Mouse (Mus musculus) heart, postnatal 10 days (tissue): Measurements from ENCODE around the gene Crybg3. TPM values are rescaled to one million over a fixed set of nuclear protein-coding genes. Genes with fewer than 3 reads are reported as not detected.

Experiments
- DNase-seq, 2 experiments: peaks; one replicate each; pipeline ENCODE4 v3.0.0; 2021
- intact Hi-C: fragments of 180-260 bp; cut with DNase I; formaldehyde crosslinking; loops from one replicate; pipeline ENCODE4 v1.15.1; 2025
- total RNA-seq, 2 experiments: library from RNA; stranded (reverse); gene quantifications; 2 replicates each; pipeline ENCODE4 v1.2.3; 2021

The Crybg3 gene
- total RNA-seq, 2 experiments from 2014 or later = 61.9 to 64.6 TPM

DNA sequence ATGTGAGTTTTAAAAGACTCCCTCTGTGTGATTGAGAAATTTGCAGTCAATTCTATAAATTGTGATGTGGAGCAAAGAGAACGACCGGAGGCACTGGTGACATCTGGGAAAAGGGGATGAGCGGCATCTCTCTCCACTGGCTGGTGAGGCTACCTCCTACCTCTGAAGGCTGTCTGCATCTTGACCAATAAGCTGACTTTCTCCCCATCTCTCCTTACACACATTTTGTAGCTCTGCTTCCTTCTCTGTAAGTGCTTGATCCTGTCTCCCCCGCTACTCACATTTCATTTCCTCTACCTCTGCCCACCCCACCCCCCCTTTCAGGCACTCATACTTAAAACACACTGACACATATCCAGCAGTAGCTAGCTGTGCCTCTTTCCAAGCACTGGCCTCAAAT lies 59.4 kb downstream of the Crybg3 start:
- intact Hi-C loops = no loop called here
- no peak for DNase-seq

DNA sequence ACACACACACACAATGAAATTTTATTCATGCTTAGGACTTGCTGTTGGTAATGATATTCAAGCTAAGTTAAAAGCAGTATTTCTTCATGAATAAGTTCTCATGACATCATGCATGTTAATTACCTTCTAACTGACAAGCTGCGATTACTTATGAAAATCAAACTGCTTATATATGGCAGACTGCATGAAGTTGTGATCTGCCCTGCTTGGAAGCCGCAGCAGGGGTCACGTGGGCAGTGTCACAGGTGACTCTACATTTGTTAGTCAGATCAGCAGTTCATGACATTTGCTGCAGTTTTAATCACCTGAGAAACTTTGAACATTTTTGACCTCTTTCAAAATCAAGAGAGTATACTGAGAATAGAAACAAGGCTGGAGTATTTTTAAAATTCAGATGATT lies 59.8 kb downstream of the Crybg3 start:
- intact Hi-C loops = no loop called here
- DNase-seq = no peak

DNA sequence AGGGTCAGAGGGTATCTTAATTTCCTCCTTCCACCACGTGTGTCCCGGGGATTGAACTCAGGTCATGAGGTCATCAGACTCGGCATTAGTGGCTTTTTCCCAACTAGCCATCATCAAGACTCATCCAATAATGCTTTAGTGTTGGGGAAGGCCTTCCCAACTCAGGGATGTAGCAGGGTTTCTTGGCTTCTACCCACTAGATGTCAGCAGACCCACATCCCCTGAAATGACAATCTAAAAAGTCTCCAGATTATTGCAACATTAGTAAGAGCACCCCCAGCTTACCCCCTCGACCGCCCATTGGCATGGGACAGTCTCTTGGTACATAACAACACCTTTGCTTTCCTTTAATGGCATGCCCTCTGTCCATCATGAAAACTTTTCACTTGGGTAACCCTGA lies 65.1 kb downstream of the Crybg3 start:
- DNase-seq = no peak
- intact Hi-C loops = no loop called here

DNA sequence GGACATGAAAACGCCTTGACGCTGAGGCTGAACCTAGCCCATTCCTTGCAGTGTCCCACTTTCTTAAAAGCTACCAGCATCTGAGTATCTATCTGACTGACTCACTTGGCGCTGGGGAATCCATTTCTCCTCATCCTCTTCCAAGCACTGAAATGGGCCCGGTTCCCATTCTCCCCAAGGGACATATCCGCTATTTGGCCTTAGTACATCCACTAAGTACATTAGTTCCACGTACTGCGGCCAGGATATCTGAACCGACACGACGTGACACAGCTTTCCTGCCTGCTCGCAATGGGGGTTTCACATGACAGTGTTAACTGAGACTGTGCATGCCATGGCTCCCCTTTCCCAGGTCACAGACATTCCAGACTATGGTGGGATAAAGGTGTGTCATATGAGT lies 66.4 kb downstream of the Crybg3 start:
- intact Hi-C loops = no loop called here
- DNase-seq = peak; percentile 46 to 47

DNA sequence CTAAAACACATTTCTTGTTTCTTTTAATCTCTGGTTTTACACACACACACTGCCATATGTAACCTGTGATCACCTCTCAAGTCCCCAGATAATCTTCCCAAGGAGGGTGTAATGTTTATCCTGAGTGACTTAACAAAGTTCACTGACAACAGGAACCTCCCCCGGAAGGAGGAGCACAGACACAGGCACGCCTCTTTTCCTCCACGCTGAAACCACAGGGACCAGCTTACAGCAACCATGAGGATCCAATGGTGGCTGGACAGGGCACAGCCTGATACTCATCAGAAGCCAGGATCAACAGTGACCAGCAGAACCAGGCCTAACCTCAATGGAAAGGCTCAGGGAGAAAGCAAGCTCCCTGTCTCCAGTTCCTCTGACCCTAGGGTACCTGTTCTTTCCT lies 68.2 kb downstream of the Crybg3 start:
- DNase-seq = no peak
- intact Hi-C loops = no loop called here

DNA sequence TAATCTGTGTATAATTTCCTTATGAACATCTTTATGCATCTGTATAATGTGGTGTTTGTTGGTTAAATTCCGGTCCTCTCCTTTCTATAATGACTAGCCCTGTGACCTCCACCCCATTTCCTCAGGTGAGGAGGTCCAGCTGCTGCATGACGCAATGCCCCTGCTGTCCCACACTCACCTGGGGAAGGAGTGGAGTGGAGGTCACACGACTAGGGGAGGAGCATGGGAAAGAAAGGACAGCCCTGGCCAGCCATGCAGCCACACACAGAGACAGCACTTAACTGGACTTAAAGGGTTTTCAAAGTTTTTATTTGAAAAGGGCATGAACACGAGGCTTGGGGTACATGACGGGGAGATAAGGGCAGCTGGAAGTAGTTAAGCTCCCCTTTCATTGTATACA lies 69.5 kb downstream of the Crybg3 start:
- no peak for DNase-seq
- intact Hi-C loops = no loop called here

DNA sequence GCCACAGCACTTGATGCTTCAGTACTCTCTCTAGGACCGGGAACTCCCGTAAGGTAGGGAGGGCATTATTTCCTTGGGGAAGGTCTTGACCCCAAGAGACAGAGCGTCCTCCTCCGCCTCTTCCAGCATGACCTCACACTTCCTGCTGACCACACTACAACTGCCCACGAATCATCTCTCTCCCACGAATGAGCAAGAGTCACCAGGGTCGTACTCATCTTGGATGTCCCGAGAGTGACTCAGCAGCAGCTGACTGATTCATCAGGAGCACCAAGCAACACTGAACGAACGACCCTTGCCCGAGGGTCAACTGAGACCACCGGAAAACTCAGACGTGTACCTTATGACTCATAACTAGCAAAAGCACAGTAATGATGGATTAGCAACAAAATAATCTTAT lies 71.2 kb downstream of the Crybg3 start:
- DNase-seq = no peak
- intact Hi-C loops = no loop called here

DNA sequence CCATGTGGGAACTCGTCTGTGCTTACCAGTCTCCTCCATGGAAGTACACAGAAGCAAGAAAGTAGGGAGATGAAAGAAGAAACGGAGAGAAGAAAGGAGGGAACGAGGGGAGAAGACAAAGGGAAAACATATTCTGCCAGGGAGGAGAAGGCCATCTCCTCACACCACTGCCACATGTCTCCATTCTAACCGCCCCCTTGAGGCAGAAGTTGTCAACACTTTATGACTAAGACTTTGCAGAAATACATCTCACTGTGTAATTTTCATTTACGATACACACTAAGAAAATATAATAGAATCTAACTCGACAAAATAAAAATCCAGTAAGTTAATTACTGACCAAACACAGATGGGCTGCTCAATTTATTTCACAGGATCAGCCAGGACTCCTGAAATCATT lies 73.8 kb downstream of the Crybg3 start:
- intact Hi-C loops = no loop called here
- no peak for DNase-seq

DNA sequence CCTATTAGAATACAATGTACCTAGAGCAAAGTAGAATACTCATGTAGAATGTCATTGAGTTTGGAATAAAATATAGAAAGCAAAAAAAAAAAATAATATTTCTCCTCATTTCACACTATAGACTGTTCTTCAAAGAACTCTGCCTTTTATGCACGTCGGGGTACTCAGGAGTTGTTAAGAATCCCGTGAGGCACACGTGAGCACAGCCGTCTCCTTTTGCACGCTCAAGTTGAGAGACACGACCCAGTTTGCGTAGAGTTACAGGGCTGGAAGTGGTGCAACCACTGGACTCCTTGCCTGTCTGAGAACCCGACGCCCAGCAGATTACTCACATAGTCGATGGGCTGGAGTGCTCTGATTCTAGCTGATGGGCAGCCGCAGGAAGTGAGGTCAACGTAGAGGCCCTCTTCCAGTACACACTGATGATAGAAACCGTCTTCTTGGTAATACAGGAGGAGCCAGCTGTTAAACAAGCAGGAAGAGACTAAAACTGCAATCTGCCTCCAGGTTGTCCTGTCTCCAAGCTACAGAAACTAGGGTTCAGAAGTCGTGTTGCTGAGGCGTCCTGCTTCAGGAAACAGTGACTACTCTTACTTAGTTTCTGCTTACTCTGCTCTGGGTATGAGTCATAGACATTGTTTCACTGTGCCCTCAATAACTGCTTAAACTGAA lies 78.9 kb downstream of the Crybg3 start:
- intact Hi-C loops = no loop called here
- no peak for DNase-seq

DNA sequence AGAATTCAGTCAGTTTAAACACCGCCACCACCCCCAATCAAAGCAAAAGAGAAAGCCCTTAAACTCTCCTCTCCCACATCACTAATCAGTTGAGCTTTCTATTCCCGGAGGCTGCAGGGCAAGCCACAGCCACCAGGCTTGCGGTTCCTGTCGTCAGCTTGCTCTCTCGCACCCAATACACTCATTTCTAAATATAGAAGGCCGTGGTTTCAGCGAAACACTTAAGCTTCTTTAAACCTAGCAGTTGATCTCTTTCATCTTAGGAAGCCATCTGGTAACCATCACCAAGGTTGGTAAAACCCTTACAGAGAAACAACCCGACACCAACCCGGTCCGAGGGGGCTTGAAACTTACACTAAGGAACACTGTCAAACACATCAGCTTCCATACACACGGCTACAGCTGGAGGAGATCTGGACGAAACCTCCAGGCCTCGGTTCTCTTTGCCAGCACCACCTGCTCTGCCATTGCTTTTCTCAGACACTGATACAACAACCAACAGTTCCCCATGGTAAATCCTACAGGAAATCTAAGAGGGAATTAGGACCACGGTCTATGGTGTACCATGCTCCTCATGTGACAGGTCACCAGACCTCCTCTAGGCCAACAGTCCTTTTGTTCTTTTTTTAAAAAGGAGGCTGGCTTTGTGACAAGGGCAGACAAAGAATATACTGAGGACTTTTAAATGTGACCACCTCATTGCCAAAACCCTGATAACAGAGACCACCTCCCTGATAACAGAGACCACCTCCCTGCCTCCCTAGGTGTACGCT lies 83.1 kb downstream of the Crybg3 start:
- intact Hi-C loops = no loop called here
- DNase-seq = peak; percentile 55 to 67

DNA sequence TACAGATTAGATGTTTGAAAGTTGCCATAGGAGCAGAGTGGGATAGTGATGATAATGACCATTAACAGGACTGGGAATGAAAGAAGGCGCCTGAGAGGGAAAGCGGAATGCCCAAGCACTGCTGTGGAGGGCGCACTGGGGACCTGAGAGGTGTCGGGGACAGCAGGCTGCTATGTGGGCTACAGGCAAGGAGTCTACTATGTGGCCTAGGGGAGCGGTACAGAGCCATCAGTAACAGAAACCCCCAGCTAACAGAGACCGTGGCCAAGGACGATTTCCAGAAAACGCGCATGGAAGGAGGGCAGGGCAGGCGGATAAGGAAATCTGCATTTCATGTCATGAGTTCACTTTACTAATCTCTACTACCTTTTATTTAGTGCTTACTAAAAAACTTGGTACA lies 83.8 kb downstream of the Crybg3 start:
- intact Hi-C loops = no loop called here
- peak; percentile 27 to 38 for DNase-seq

DNA sequence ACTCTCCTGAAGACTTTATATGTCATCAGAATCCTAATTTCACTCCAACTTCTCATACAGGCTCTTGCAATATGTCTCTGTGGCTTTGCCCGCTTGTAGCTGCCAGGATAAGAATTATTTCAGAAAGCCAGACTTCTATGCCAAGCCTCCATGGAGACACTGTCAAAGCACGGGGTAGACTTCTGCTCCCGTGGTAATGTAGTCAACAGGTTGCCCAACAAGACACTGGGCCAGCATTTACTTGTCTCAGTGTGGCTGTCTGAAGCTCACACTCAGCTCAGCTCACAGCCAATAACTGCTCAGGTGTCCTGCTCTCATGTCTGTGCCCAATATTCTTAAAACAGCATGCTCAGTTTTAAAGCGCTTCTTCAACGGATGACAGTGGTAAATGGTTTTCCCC lies 85.6 kb downstream of the Crybg3 start:
- DNase-seq = peak in 1 of 2 experiments; percentile 29
- intact Hi-C loops = no loop called here

DNA sequence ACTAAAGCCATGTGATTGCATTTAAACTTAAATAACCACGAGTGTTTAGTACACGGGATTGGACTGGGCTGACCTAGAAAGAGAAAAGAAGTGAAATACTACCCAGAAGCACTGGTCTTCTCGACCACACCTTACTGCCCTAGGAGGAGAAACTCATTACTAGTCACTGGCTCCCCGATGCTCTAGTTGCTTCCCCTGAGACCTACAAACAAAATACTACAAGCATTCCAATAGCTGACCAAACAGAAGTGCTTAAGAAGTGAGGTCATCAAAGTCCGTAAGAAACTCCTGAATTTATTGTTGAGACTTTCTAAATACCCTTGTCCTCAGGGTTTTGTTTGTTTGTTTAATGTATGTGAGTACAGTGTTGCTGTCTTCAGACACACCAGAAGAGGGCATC lies 90.9 kb downstream of the Crybg3 start:
- intact Hi-C loops = no loop called here
- DNase-seq = no peak

DNA sequence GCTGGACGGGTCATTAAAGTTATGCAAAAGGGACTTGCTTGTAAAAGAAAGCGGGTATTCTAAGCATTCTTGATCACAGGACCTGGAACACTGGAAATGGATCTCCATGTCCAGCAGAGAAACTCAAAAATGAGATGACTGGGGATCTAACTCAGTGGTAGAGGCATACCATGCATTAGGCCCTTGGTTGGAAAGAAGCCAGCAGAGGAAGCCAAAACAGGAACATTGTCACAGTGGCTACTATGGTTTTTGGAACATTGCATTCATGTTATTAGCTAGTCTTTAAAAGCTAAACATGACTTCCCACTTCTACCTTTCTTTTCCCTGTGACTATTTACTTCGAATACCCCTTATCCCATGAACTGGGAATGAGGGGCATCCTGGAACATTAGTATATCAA lies 101.6 kb downstream of the Crybg3 start:
- intact Hi-C loops = no loop called here
- DNase-seq = no peak

DNA sequence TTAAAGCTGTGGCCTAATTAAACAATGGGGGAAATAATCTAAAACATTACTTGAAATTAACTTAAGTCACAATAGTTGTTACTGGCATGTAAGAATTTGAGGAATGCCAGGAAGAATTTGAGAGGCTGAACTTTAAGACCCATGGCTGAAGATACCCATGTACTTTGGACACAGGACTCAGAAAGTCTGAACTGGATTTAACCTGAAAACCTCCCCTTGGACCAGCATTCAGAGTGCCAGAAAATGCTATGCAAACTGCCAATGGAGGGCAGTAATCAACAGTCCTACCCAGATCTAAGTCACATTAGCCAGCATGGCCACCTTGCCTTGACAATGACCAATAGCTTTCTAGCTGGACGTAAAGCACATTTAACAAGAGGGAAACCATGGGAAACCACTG lies 102.8 kb downstream of the Crybg3 start:
- no peak for DNase-seq
- intact Hi-C loops = no loop called here

DNA sequence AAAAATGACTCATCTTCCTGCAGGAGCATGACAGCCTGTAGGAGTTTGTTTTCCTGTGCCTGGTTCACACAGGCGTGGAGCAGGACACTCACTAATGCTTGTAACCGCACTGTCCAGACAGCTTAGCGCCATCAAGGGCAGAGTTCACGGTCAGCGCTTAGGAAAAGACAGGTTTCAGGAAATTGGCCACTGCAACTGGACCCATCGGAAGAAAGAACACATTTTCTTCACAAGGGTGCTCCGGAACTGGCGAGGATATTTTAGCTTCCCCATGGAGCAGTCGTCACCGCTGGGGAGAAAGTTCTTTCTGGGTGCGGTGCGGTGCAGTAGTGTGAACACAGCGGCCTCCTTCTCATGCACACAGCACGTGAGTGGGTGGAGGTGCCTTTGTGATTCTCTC lies 107.6 kb downstream of the Crybg3 start:
- no peak for DNase-seq
- intact Hi-C loops = no loop called here

DNA sequence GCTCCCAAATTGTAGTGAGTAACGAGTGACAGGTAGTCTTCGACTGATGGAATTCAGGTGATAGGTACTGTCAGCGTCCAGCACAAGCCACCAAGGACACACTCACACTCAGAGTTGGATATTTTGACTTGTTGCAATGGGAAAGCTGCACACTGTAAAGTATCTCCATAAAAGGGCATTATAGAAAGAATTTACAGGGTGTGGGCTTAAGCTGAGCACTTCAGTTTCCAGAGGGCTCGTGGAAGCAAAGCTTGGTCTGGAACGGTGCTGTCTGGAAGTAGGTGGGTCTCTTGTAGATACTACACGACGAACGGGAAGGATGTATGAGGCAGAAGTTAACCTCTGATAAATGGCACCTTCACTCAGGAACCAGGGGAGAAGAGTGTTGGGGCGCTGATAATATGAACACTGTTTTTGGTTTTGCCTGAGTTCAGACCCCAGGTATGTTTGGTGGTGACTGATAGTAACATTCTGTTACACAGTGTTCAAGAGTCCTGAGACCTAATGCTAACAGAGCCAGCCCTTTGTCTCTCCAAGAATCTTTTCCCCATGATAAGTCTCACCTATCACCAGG lies 112.7 kb downstream of the Crybg3 start:
- intact Hi-C loops = no loop called here
- DNase-seq = no peak

DNA sequence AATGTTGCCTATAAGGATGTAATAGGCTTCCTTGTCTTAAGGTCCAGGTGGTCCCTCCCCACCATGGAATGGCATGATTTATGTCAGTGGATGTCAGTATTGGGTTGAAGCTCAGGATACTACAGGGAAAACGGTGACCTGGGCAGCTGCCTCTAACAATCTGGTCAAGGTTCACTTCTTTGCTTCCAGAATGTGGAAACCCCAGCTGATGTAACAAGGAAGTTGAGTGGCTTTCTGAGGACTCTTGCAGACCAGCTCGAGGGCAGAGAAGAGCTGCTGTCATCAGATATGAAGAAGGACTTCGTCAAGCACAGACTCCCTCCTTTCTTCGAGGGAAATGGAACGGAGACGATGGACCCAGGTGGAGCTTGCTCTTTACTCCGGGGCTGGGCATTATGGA lies 113.5 kb downstream of the Crybg3 start:
- intact Hi-C loops = no loop called here
- DNase-seq = no peak

DNA sequence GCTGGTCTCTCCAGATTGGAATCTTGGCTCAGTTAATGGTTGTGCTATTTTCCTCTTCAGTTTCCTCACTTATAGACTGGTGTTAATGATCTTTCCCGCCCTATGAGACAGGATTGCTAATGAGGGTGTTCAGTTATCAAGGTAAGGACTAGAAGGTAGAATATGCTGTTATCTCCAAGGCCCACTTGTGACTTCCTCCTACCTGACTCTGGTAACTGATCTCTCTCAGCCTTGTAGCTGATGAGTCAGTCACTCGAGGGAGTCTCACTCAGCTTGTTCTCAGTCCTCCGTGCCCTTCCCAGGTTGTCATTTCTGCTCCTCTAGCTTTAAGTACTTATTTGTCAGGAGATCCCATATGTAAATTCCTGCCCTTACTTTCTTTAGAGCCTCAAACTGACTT lies 122.8 kb downstream of the Crybg3 start:
- no peak for DNase-seq

DNA sequence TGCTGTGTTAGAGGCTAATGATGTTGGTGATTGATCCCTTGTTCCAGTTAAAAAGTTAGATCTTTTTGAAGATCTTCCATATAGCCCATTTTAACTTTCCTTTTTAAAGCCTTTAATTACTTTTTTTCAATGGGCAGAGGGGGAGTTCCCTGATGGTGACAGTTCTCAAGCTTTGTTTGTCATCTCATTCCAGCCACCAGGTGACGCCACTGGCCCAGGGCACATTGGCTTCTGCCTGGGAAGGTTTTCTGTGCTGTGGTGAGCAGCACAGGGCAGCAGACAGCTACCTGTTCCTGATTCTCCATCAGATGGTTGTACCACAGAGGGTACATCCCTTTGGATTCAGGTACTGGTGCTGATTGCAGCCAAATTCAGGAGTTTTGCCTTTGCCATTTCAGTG lies 126.0 kb downstream of the Crybg3 start:
- peak; percentile 75 to 84 for DNase-seq
- intact Hi-C loops = loop anchor here (1.0 to 5.0 kb wide), 3 partner anchors 52 to 143 kb away; partner anchors contain the start of gene Crybg3

More for the DNA sequence above, 122.8 kb downstream of the Crybg3 start:
- intact Hi-C loops = loop anchor here (5.0 kb wide), 1 partner anchor 124 kb away; the partner anchor contains the start of gene Crybg3

DNA sequence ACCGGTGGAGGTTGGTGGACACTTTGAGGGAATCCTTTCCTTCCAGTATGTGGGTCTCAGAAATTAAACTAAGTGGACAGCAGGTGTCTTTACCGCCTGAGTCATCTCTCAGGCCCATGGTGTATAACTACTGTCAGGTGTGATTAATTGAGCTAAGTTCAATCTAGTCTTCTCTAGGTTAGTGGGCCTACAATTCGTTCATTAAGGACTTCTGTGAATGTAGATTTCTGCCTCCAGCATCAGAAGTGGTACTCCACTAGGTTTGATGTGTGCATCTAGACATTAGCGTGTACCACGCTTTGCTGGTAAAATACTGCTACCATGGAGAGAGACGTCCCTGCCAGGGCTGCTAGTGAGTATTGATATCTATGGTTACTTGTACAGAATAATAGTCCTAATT lies 128.2 kb downstream of the Crybg3 start:
- intact Hi-C loops = loop anchor here (5.0 kb wide), 1 partner anchor 50 kb away; no protein-coding TSS in a partner anchor
- no peak for DNase-seq
